Mouse (Mus musculus): Measurements from ENCODE around the gene Btg4. TPM values are rescaled to one million over a fixed set of nuclear protein-coding genes. Genes with fewer than 3 reads are reported as not detected.
A peak's percentile ranks its signal among the peaks of the same experiment; 100 is the strongest.

The Btg4 gene
- polyA plus RNA-seq, 1 experiment, result 0.04 TPM

DNA sequence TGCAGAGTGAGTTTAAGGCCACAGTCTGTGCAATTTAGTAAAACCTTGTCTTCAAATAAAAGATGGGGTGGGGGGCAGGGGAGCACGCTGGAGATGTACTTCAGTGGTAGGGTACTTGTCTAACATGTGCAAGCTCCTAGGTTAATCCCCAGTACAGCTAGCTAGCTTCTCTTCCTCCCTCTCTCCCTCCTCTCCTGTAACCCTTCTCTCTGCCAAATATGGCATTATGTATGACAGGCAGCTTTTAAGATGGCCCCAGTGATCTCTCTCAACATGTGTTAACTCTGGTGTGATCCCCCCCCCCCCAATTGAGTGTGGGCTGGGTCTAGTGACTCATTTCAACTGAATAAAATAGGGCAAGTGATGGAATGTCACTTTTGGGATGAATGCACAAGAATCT, 82.7 kb downstream of the Btg4 start:
- no peaks in the 10 kb centered on the region for H3K36me3 ChIP-seq (ENCODE audit: control insufficient read depth, insufficient read depth)
- H3K4me3 ChIP-seq, result no peak overlapping the region
- H3K4me2 ChIP-seq (ENCODE audit: low read depth), result no peak overlapping the region
- H3K79me2 ChIP-seq (ENCODE audit: control insufficient read depth, insufficient read depth), result no peaks in the 10 kb centered on the region
- no peaks in the 10 kb centered on the region for H3K27me3 ChIP-seq (ENCODE audit: control insufficient read depth, insufficient read depth, insufficient read length)
- H3ac ChIP-seq (ENCODE audit: control insufficient read depth, insufficient read length), result no peak overlapping the region
- TF ChIP-seq SRF (IDR thresholded peaks at IDR 0.05; ENCODE audit: control insufficient read depth, insufficient read length, low read depth) (peak; percentile 91), E2F4 (IDR thresholded peaks at IDR 0.05; ENCODE audit: insufficient read depth) (no peak)

DNA sequence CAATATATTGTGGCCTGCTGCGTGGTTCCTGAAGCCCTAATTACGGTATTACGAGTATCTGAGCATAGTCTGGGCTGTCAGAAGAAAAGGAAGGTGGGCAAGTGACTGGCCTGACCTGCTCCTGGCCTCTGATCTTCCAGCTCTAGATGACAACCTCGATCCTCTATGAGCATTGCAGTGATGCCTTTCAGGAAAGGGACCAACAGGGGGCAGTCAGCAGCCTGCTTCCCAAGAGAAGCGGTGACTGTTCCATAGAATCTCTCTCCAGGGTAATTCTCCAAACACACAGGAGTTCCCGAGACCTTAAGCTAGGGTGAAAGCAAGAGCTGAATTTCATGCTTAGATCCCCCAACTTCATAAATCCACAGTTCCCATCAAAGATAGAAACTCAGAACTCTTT, 83.5 kb downstream of the Btg4 start:
- Histone ChIP-seq H3K79me2 (ENCODE audit: control insufficient read depth, insufficient read depth) (no peaks in the 10 kb centered on the region), H3K4me3 (no peak overlapping the region), H3K4me2 (ENCODE audit: low read depth) (no peak overlapping the region), H3K36me3 (ENCODE audit: control insufficient read depth, insufficient read depth) (no peaks in the 10 kb centered on the region), H3ac (ENCODE audit: control insufficient read depth, insufficient read length) (no peak overlapping the region), H3K27me3 (ENCODE audit: control insufficient read depth, insufficient read depth, insufficient read length) (no peaks in the 10 kb centered on the region)
- TF ChIP-seq SRF (IDR thresholded peaks at IDR 0.05; ENCODE audit: control insufficient read depth, insufficient read length, low read depth) (no peak), USF1 (IDR thresholded peaks at IDR 0.05; ENCODE audit: low read depth) (no peak), MAX (IDR thresholded peaks at IDR 0.05; ENCODE audit: low read depth) (no peak), REST (IDR thresholded peaks at IDR 0.05; ENCODE audit: insufficient read depth, insufficient read length) (no peak), CEBPB (IDR thresholded peaks at IDR 0.05; ENCODE audit: insufficient read depth, poor library complexity, severe bottlenecking) (no peak)

DNA sequence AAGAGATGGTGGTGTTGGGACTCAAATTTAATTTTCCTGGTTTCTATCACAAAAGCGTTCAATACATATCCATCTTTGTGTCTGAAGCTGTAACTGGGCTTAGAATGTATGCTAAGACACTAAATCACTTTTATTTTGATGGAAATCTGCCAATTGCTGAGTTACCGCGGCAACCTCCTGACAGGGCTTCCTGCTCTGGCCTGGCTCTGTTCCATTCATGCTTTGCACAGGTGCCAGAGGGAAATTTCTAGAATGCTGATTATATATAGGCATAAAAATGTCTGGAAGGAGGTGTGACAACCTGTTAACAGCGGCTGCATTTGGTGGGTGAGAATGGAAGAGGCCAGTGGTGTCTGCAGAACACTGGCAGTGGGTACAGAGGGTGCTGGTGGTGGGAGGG, 85.8 kb downstream of the Btg4 start:
- Histone ChIP-seq H3K27me3 (ENCODE audit: control insufficient read depth, insufficient read depth, insufficient read length) (no peaks in the 10 kb centered on the region), H3K4me3 (no peak overlapping the region), H3ac (ENCODE audit: control insufficient read depth, insufficient read length) (no peak overlapping the region), H3K79me2 (ENCODE audit: control insufficient read depth, insufficient read depth) (no peaks in the 10 kb centered on the region), H3K36me3 (ENCODE audit: control insufficient read depth, insufficient read depth) (no peaks in the 10 kb centered on the region), H3K4me2 (ENCODE audit: low read depth) (no peak overlapping the region)
- TF ChIP-seq MYOD1 (IDR thresholded peaks at IDR 0.05; ENCODE audit: control insufficient read depth in 1 of 3, insufficient read length in 2 of 3, low read depth in 2 of 3), result no peak
- TF ChIP-seq USF1 (IDR thresholded peaks at IDR 0.05; ENCODE audit: low read depth), result no peak
- no peak for TF ChIP-seq TCF12 (IDR thresholded peaks at IDR 0.05; ENCODE audit: insufficient read depth, poor library complexity, severe bottlenecking)
- TF ChIP-seq TCF3 (IDR thresholded peaks at IDR 0.05; ENCODE audit: insufficient read length, low read depth), result no peak
- TF ChIP-seq MAX (IDR thresholded peaks at IDR 0.05; ENCODE audit: low read depth), result no peak
- no peak for TF ChIP-seq POLR2AphosphoS2 (IDR thresholded peaks at IDR 0.05; ENCODE audit: insufficient read length, low read depth)
- no peak for TF ChIP-seq POLR2A (IDR thresholded peaks at IDR 0.05; ENCODE audit: insufficient read length, low read depth)
- no peak for TF ChIP-seq E2F4 (IDR thresholded peaks at IDR 0.05; ENCODE audit: insufficient read depth)
- no peak for TF ChIP-seq REST (IDR thresholded peaks at IDR 0.05; ENCODE audit: insufficient read depth, insufficient read length)
- no peak for TF ChIP-seq MYOG (IDR thresholded peaks at IDR 0.05; ENCODE audit: control insufficient read depth in 1 of 3, insufficient read depth in 1 of 3, insufficient read length in 2 of 3, low read depth in 2 of 3)
- no peak for TF ChIP-seq SRF (IDR thresholded peaks at IDR 0.05; ENCODE audit: control insufficient read depth, insufficient read length, low read depth)
- TF ChIP-seq CEBPB (IDR thresholded peaks at IDR 0.05; ENCODE audit: insufficient read depth, poor library complexity, severe bottlenecking), result no peak

DNA sequence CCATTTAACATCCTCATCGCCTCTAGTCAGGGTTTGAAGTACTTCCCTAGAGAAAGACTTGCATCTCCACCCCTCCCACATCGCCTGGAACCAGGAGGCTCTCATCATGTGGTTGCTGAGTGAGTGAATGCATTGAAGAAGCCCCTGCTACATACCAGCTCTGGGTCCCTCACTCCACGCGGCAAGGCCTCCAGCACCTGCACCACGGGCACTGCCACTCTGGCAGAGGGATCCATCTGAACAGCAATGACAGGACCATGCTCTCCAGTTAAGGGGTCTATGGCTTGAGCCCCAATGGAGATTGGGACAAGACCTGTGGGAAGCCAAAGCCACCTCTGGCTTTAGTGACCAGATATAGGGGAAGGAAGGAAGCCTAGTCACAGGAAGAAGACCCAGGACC, 86.6 kb downstream of the Btg4 start:
- H3K4me2 ChIP-seq (ENCODE audit: low read depth), result no peak overlapping the region
- H3K27me3 ChIP-seq (ENCODE audit: control insufficient read depth, insufficient read depth, insufficient read length), result no peaks in the 10 kb centered on the region
- H3ac ChIP-seq (ENCODE audit: control insufficient read depth, insufficient read length), result no peak overlapping the region
- H3K79me2 ChIP-seq (ENCODE audit: control insufficient read depth, insufficient read depth), result no peaks in the 10 kb centered on the region
- TF ChIP-seq SRF (IDR thresholded peaks at IDR 0.05; ENCODE audit: control insufficient read depth, insufficient read length, low read depth) (no peak), MAX (IDR thresholded peaks at IDR 0.05; ENCODE audit: low read depth) (no peak), POLR2A (IDR thresholded peaks at IDR 0.05; ENCODE audit: insufficient read length, low read depth) (no peak), REST (IDR thresholded peaks at IDR 0.05; ENCODE audit: insufficient read depth, insufficient read length) (no peak), CEBPB (IDR thresholded peaks at IDR 0.05; ENCODE audit: insufficient read depth, poor library complexity, severe bottlenecking) (no peak), E2F4 (IDR thresholded peaks at IDR 0.05; ENCODE audit: insufficient read depth) (no peak), POLR2AphosphoS2 (IDR thresholded peaks at IDR 0.05; ENCODE audit: insufficient read length, low read depth) (no peak), TCF3 (IDR thresholded peaks at IDR 0.05; ENCODE audit: insufficient read length, low read depth) (no peak), USF1 (IDR thresholded peaks at IDR 0.05; ENCODE audit: low read depth) (no peak), MYOG (IDR thresholded peaks at IDR 0.05; ENCODE audit: control insufficient read depth in 1 of 3, insufficient read depth in 1 of 3, insufficient read length in 2 of 3, low read depth in 2 of 3) (no peak), TCF12 (IDR thresholded peaks at IDR 0.05; ENCODE audit: insufficient read depth, poor library complexity, severe bottlenecking) (no peak), MYOD1 (IDR thresholded peaks at IDR 0.05; ENCODE audit: control insufficient read depth in 1 of 3, insufficient read length in 2 of 3, low read depth in 2 of 3) (no peak)
- H3K4me3 ChIP-seq, result no peak overlapping the region
- no peaks in the 10 kb centered on the region for H3K36me3 ChIP-seq (ENCODE audit: control insufficient read depth, insufficient read depth)

DNA sequence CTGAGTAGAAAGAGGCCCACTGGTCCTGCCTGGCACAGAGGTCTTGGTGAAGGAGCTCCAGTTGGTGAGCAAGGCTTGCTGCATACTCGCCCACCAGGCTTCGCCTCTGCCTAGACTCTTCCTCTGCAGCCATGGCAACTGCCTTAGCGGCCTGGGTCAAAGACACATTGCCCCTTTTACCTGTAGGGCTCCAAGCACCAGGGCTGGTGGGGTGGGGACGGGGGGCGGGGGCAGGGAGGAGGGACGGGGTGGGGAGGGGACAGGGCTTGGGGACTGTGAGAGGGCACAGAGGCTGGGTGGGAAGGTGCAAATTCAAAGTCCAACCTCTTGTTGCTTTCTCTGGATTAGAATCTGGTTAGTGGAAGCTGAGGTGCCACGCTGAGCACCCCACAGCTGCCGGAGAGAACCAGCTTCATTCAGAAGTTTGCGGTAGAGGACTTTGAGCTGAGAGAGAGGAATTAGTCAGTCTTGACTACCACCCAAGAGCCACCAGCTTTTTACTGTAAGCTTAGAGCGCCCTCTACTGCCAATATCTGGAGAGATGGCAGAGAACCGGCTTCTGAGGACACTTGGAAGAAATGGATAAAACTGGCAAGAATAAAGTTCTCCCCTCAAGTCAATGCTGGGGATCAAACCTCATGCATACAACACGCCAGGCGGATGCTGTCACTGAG, 91.5 kb downstream of the Btg4 start:
- Histone ChIP-seq H3K4me3 (no peak overlapping the region), H3K36me3 (ENCODE audit: control insufficient read depth, insufficient read depth) (no peaks in the 10 kb centered on the region), H3K79me2 (ENCODE audit: control insufficient read depth, insufficient read depth) (no peaks in the 10 kb centered on the region), H3K27me3 (ENCODE audit: control insufficient read depth, insufficient read depth, insufficient read length) (peaks cover 17% of the 10 kb centered on the region), H3ac (ENCODE audit: control insufficient read depth, insufficient read length) (no peak overlapping the region), H3K4me2 (ENCODE audit: low read depth) (peak overlapping the region; percentile 25)
- TF ChIP-seq POLR2AphosphoS2 (IDR thresholded peaks at IDR 0.05; ENCODE audit: insufficient read length, low read depth) (no peak), CEBPB (IDR thresholded peaks at IDR 0.05; ENCODE audit: insufficient read depth, poor library complexity, severe bottlenecking) (no peak)

Data from myocyte (in vitro differentiated cells).